Mouse (Mus musculus): ENCODE results near the gene Bcar1.

- TF ChIP-seq GATA1 (IDR thresholded peaks at IDR 0.05; ENCODE audit: borderline replicate concordance, low read length) (no peak), FLI1 (IDR thresholded peaks at IDR 0.05; ENCODE audit: low read length) (no peak)
Observed at GRCm38 (mm10) chr8:111701380-111701779, 42.2 kb downstream of the Bcar1 start.

All from megakaryocyte, embryonic 14.5 days (primary cell).